Mouse (Mus musculus): ENCODE data around the gene Cipc. TPM values are rescaled to one million over a fixed set of nuclear protein-coding genes. Genes with fewer than 3 reads are reported as not detected.

Cipc gene
- polyA plus RNA-seq, 1 experiment from 2014 or later = 7.8 TPM

DNA sequence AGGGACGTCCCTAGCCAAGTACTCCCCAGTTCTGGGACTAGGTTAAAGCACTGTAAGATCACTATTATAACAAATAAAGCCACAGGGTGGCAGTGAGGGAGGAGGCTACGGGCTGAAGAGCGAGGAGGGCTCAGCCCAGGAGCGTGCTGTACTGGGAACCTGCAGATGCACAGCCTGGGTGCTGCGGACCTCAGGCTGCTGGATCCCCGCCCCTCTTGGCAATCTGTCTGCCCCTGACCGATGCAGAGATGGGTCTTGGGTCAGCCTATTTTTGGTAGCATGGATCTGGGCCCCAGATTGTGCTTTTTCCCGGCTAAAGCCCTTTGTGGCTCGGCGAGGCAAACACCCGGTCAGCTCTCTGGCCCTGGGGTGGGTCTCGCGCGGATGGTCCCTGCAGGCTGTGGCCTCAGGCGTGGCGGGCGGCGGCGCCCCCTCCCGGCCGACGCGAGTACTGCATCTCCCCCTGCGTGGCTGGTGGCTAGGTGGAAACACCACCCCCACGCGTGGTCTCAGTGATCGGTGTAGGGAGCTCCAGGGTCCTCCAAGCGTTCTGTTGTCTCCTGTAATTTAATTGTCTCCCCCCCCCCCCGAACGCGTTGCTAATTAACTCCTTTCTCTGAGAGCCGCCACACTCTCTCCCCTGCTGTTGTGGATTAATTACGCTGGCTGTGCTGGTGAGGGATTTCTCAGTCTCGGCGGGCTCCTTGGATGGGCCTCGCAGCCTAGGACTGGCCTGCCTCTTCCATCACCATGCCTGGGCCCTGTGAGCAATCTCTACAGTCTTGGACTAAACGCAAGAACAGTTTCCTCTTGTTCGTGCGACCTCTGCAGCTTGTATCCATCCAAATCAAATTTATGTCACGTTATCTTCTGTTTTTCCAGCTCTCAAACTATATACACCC, 27.8 kb downstream of the Cipc start:
- H3K36me3 ChIP-seq (ENCODE audit: control insufficient read depth, insufficient read depth) = no peaks in the 10 kb centered on the region
- H3K4me2 ChIP-seq (ENCODE audit: low read depth, low read length) = peak overlapping the region; percentile 59
- 13% methylated on average over 40 of the region's 40 CpGs for WGBS (ENCODE audit: insufficient replicate concordance)
- H3K27ac ChIP-seq (ENCODE audit: low read length) = no peak overlapping the region
- peak; percentile 44; the same call in 1 of the 2 replicates for ATAC-seq (ENCODE audit: low read depth)
- peaks cover 16% of the 10 kb centered on the region for H3K27me3 ChIP-seq (ENCODE audit: control insufficient read depth, insufficient read depth, low read depth, low read length)
- H3K9me3 ChIP-seq (replicated peaks; ENCODE audit: control insufficient read depth, low read length) = no peaks in the 10 kb centered on the region
- peaks cover 8% of the 10 kb centered on the region for H3K4me1 ChIP-seq (ENCODE audit: control insufficient read depth, low read depth, low read length)
- H3K9ac ChIP-seq (ENCODE audit: low read depth, low read length) = peak overlapping the region; percentile 5; the same call in 1 of the 2 replicates
- peak overlapping the region; percentile 28 for H3K4me3 ChIP-seq (ENCODE audit: low read depth, low read length)

DNA sequence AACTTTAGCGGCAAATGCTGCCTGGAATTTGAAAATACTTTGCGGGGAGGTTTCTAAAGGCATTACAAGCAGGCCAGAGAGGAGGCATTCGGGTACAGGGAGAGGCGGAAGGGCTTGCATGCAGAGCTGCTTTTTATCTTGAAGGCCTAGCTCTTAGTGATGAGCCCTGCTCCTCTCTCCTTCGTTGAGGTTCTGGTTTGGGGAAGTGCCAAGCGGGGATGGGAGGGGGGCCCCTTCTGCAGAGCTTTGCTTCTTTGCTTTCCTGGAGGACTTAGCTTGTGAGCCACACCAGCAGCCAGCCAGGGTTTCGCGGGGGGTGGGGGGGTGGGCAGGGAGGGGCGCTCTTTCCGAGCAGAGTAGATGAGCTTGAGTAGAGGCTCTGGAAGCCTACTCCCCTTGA, 28.9 kb downstream of the Cipc start:
- no peaks in the 10 kb centered on the region for H3K36me3 ChIP-seq (ENCODE audit: control insufficient read depth, insufficient read depth)
- no peak overlapping the region for H3K27ac ChIP-seq (ENCODE audit: low read length)
- no peak for ATAC-seq (ENCODE audit: low read depth)
- peaks cover 8% of the 10 kb centered on the region for H3K4me1 ChIP-seq (ENCODE audit: control insufficient read depth, low read depth, low read length)
- no peak overlapping the region for H3K4me2 ChIP-seq (ENCODE audit: low read depth, low read length)
- H3K27me3 ChIP-seq (ENCODE audit: control insufficient read depth, insufficient read depth, low read depth, low read length) = peaks cover 16% of the 10 kb centered on the region
- H3K9me3 ChIP-seq (replicated peaks; ENCODE audit: control insufficient read depth, low read length) = no peaks in the 10 kb centered on the region
- H3K4me3 ChIP-seq (ENCODE audit: low read depth, low read length) = no peak overlapping the region
- WGBS (ENCODE audit: insufficient replicate concordance) = 38% methylated on average over 10 of the region's 10 CpGs
- H3K9ac ChIP-seq (ENCODE audit: low read depth, low read length) = no peak overlapping the region

- no peaks in the 10 kb centered on the region for H3K9me3 ChIP-seq (replicated peaks; ENCODE audit: control insufficient read depth, low read length)
- H3K4me3 ChIP-seq (ENCODE audit: low read depth, low read length) = no peak overlapping the region
- no peak overlapping the region for H3K4me2 ChIP-seq (ENCODE audit: low read depth, low read length)
- H3K4me1 ChIP-seq (ENCODE audit: control insufficient read depth, low read depth, low read length) = peaks cover 8% of the 10 kb centered on the region
- H3K27me3 ChIP-seq (ENCODE audit: control insufficient read depth, insufficient read depth, low read depth, low read length) = peaks cover 18% of the 10 kb centered on the region
- no peaks in the 10 kb centered on the region for H3K36me3 ChIP-seq (ENCODE audit: control insufficient read depth, insufficient read depth)
- WGBS (ENCODE audit: insufficient replicate concordance) = 38% methylated on average over 6 of the region's 6 CpGs
- no peak for ATAC-seq (ENCODE audit: low read depth)
- no peak overlapping the region for H3K9ac ChIP-seq (ENCODE audit: low read depth, low read length)
- no peak overlapping the region for H3K27ac ChIP-seq (ENCODE audit: low read length)
Observed at GRCm38 (mm10) chr12:86976511-86977168, 29.8 kb downstream of the Cipc start.

GRCm38 (mm10) chr12:86977833-86978232, 31.0 kb downstream of the Cipc start:
- no peak for ATAC-seq (ENCODE audit: low read depth)
- no peak overlapping the region for H3K27ac ChIP-seq (ENCODE audit: low read length)
- H3K4me1 ChIP-seq (ENCODE audit: control insufficient read depth, low read depth, low read length) = peaks cover 8% of the 10 kb centered on the region
- no peaks in the 10 kb centered on the region for H3K9me3 ChIP-seq (replicated peaks; ENCODE audit: control insufficient read depth, low read length)
- H3K9ac ChIP-seq (ENCODE audit: low read depth, low read length) = no peak overlapping the region
- H3K4me3 ChIP-seq (ENCODE audit: low read depth, low read length) = no peak overlapping the region
- 15% methylated on average over 15 of the region's 15 CpGs for WGBS (ENCODE audit: insufficient replicate concordance)
- no peak overlapping the region for H3K4me2 ChIP-seq (ENCODE audit: low read depth, low read length)
- no peaks in the 10 kb centered on the region for H3K36me3 ChIP-seq (ENCODE audit: control insufficient read depth, insufficient read depth)
- peaks cover 19% of the 10 kb centered on the region for H3K27me3 ChIP-seq (ENCODE audit: control insufficient read depth, insufficient read depth, low read depth, low read length)

DNA sequence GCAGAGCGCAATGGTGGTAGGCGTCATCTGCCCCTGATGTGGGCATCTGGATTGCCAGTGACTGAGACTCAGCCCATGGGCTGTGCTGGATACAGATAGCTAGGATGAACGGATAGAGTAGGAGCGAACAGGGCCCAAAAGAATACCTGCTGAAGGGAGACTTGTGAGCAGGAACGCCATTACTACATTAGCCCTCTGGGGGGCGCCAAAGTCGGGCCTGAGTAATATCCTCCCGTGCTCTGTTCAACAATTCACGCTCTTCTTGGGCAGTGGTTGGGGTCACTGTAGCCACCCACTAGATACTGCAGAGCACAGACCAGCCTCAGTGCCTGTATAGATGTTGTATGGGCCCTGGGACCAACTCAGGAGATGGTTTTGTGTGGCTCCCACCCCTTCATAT, 34.3 kb downstream of the Cipc start:
- H3K4me2 ChIP-seq (ENCODE audit: low read depth, low read length) = no peak overlapping the region
- H3K9me3 ChIP-seq (replicated peaks; ENCODE audit: control insufficient read depth, low read length) = no peaks in the 10 kb centered on the region
- no peaks in the 10 kb centered on the region for H3K4me1 ChIP-seq (ENCODE audit: control insufficient read depth, low read depth, low read length)
- H3K27me3 ChIP-seq (ENCODE audit: control insufficient read depth, insufficient read depth, low read depth, low read length) = peaks cover 39% of the 10 kb centered on the region
- ATAC-seq (ENCODE audit: low read depth) = no peak
- H3K36me3 ChIP-seq (ENCODE audit: control insufficient read depth, insufficient read depth) = no peaks in the 10 kb centered on the region
- H3K4me3 ChIP-seq (ENCODE audit: low read depth, low read length) = no peak overlapping the region
- WGBS (ENCODE audit: insufficient replicate concordance) = 19% methylated on average over 9 of the region's 9 CpGs
- H3K9ac ChIP-seq (ENCODE audit: low read depth, low read length) = no peak overlapping the region
- H3K27ac ChIP-seq (ENCODE audit: low read length) = no peak overlapping the region

DNA sequence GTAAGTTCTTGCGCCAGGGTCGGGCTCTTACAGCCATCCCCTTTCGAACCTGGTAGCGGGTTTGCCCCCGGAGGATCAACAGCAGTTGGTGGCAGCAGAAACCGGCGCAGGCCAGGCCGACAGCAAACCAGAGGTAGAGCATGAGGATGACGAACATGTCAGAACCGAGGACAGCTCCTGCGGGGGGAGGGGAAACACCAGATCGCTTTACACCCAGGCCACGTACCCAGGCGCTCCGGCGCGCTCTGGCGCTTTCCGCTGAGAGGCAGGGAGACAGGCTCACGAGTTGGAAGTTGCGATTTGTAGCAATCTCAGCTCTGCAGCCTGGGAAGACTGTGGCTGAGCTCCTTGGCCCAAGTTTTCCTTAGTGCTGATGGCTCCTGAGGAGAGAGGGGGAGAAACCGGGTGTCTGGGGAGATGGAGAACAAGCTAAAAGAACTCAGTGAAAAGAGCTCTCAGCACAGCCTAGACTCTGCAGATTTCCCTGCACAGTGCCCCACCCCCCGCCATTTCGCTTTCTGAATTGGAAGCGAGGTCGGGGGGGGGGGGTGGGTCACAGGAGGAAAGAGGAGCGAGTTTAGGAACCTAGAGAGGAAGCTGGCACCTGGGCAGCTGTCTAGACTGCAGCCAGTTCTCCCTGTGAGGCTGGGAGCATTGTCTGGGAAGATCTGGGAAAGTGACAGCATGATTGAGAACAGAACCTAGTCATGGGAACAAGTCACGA, 36.8 kb downstream of the Cipc start:
- no peak overlapping the region for H3K27ac ChIP-seq (ENCODE audit: low read length)
- peaks cover 41% of the 10 kb centered on the region for H3K27me3 ChIP-seq (ENCODE audit: control insufficient read depth, insufficient read depth, low read depth, low read length)
- no peak overlapping the region for H3K4me3 ChIP-seq (ENCODE audit: low read depth, low read length)
- H3K9ac ChIP-seq (ENCODE audit: low read depth, low read length) = no peak overlapping the region
- WGBS (ENCODE audit: insufficient replicate concordance) = 3% methylated on average over 27 of the region's 28 CpGs
- H3K4me1 ChIP-seq (ENCODE audit: control insufficient read depth, low read depth, low read length) = no peaks in the 10 kb centered on the region
- no peaks in the 10 kb centered on the region for H3K9me3 ChIP-seq (replicated peaks; ENCODE audit: control insufficient read depth, low read length)
- no peak overlapping the region for H3K4me2 ChIP-seq (ENCODE audit: low read depth, low read length)
- no peaks in the 10 kb centered on the region for H3K36me3 ChIP-seq (ENCODE audit: control insufficient read depth, insufficient read depth)
- no peak for ATAC-seq (ENCODE audit: low read depth)

DNA sequence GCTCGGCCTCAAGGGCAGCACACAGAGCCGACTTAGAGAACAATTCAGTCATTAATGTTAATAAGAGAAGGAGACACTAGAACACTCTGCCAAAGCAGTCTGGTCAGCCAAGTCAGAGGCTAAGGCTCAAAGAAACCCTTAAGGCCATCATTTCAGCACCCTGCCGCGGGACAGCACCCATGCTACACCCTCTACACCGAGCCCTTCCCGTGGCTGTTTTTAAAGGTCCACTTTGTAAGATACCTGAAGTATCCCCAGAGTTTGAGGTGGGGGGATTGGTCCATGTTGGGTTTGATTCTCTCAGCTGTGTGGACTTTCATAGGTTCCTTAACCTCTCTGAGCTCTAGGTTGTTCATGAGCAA, 37.3 kb downstream of the Cipc start:
- no peak for ATAC-seq (ENCODE audit: low read depth)
- H3K4me1 ChIP-seq (ENCODE audit: control insufficient read depth, low read depth, low read length) = no peaks in the 10 kb centered on the region
- H3K9me3 ChIP-seq (replicated peaks; ENCODE audit: control insufficient read depth, low read length) = no peaks in the 10 kb centered on the region
- 10% methylated on average over 6 of the region's 6 CpGs for WGBS (ENCODE audit: insufficient replicate concordance)
- H3K4me3 ChIP-seq (ENCODE audit: low read depth, low read length) = no peak overlapping the region
- no peak overlapping the region for H3K4me2 ChIP-seq (ENCODE audit: low read depth, low read length)
- H3K27me3 ChIP-seq (ENCODE audit: control insufficient read depth, insufficient read depth, low read depth, low read length) = peaks cover 43% of the 10 kb centered on the region
- H3K9ac ChIP-seq (ENCODE audit: low read depth, low read length) = no peak overlapping the region
- no peaks in the 10 kb centered on the region for H3K36me3 ChIP-seq (ENCODE audit: control insufficient read depth, insufficient read depth)
- no peak overlapping the region for H3K27ac ChIP-seq (ENCODE audit: low read length)

DNA sequence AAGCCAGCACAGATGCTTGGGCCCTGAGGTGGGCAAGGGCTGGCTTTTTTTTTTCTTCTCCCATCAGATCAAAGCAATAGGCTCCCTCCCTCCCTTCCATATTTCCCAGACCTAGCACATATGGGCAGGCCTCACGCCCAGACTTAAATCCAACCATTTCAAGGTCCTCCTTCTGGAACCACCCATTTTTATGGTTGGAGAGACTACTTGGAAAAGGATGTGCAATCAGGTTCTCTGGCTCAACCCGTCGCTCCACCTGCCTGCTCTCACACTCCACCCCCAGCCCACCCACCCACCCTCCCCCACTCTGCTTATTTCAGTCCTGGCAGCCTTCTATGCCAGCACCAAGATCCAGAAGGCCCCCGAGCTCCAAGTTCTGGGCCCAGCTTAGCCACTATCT, 39.7 kb downstream of the Cipc start:
- ATAC-seq (ENCODE audit: low read depth) = no peak
- Histone ChIP-seq H3K9ac (ENCODE audit: low read depth, low read length) (no peak overlapping the region), H3K4me3 (ENCODE audit: low read depth, low read length) (no peak overlapping the region), H3K9me3 (replicated peaks; ENCODE audit: control insufficient read depth, low read length) (no peaks in the 10 kb centered on the region), H3K4me2 (ENCODE audit: low read depth, low read length) (no peak overlapping the region), H3K4me1 (ENCODE audit: control insufficient read depth, low read depth, low read length) (no peaks in the 10 kb centered on the region), H3K27ac (ENCODE audit: low read length) (no peak overlapping the region), H3K27me3 (ENCODE audit: control insufficient read depth, insufficient read depth, low read depth, low read length) (peaks cover 64% of the 10 kb centered on the region), H3K36me3 (ENCODE audit: control insufficient read depth, insufficient read depth) (no peaks in the 10 kb centered on the region)
- 43% methylated on average over 4 of the region's 4 CpGs for WGBS (ENCODE audit: insufficient replicate concordance)

All from liver, embryonic 16.5 days (tissue).